Mouse (Mus musculus) ES-Bruce4 (cell line): ENCODE measurements around the gene Rrbp1.

Experiments used
- EP300 ChIP-seq: IDR thresholded peaks from 2 replicates; pipeline ENCODE4 v1.6.1; 2011; ENCODE audit warnings: low read depth, low read length; ENCODE audit not compliant: insufficient read depth
- POLR2A ChIP-seq: IDR thresholded peaks from one replicate; pipeline ENCODE4 v1.8.1; 2011; ENCODE audit warnings: low read length; ENCODE audit not compliant: insufficient read depth

DNA sequence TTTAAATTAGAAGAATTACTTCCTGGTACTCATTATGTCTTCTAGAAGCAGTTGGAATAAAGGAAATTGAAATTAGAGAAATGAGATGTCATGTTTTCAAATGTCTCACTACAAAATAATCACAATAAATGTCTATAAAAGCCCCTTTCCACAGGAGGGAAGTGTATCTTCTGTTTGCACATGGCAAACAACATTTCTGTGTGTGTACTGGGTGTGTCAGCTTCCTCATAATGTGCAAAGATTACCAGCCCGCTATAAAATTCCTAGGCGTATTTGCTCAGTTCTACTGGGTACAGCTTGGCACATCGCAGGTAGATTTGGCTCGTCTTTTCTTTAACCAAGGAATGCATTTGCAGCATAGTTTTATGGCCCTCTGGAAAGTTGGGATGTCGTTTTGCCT, 93.4 kb downstream of the Rrbp1 start:
- TF ChIP-seq EP300: no peak
- no peak for TF ChIP-seq POLR2A
